Mouse (Mus musculus): Measurements from ENCODE around the gene Sec14l3. TPM values are rescaled to one million over a fixed set of nuclear protein-coding genes. Genes with fewer than 3 reads are reported as not detected.
"Not testable (repeated sequence)": the region's sequence is repeated elsewhere in the genome, so short reads cannot be mapped to it uniquely, and the experiment has no call there.

Sec14l3 gene
- polyA plus RNA-seq, 1 experiment from 2014 or later: 0.25 TPM

DNA sequence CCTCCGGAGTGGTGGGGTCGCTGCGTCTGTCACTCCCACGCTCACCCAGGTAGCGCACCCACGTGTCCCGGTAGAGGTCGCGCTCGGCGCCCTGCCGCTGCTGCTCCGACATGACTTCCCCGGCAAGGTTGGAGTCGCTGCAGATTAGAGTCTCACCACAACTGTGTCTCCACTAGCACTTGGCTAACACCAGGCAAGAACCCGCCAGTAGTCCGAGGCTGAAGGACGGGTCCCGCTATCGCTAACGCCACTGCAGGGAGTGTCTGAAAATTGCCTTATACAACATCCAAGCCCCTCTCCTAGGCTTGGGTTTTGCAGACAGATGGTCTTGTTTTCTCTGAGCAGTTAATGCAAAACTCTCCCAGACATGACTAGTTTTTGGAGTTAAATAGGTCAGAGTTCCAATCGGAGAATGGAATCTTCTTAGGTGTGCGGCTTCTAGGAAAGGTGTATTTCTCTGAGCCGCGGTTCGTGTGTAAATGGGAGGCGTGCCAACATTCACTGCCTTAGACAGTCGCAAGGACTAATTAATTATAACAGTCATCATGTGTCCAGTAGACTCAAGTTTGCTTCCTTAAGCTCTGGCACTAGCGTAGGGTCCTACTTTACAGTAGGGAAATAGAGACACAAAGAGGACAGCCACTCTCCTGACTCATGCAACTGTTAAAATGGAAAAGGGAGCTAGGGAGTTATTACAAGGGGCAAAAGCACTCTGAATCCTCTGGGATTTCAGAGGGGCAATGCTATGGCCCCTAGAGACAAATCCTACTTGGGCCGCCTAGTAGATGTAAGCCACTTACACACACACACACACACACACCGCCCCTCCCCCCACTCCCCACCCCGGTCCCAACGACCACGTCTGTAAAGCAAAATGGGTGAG, 30.8 kb downstream of the Sec14l3 start, which contains the start of gene Mtfp1:
TSS of gene Mtfp1 (minus strand) at position 275 of the 883 bp plus-strand sequence.
- H3K27me3 ChIP-seq: no peaks in the 10 kb centered on the region
- peak within 1 kb of the TSS; percentile 89 for H3K4me2 ChIP-seq
- no peak for ATAC-seq (ENCODE audit: low read depth)
- peaks cover 36% of the 10 kb centered on the region for H3K4me1 ChIP-seq (replicated peaks)
- H3K36me3 ChIP-seq: peaks cover 12% of the 10 kb centered on the region; the same call in 1 of the 2 replicates
- H3K9me3 ChIP-seq: 0 out of 2 replicates have a peak, but pooled peaks cover 6% of the 10 kb centered on the region
- H3K27ac ChIP-seq (replicated peaks): peak within 1 kb of the TSS; percentile 82
- H3K4me3 ChIP-seq: peak within 1 kb of the TSS; percentile 52
- peak within 1 kb of the TSS; percentile 64 for H3K9ac ChIP-seq
- 8% methylated on average over 34 of the region's 34 CpGs for WGBS

DNA sequence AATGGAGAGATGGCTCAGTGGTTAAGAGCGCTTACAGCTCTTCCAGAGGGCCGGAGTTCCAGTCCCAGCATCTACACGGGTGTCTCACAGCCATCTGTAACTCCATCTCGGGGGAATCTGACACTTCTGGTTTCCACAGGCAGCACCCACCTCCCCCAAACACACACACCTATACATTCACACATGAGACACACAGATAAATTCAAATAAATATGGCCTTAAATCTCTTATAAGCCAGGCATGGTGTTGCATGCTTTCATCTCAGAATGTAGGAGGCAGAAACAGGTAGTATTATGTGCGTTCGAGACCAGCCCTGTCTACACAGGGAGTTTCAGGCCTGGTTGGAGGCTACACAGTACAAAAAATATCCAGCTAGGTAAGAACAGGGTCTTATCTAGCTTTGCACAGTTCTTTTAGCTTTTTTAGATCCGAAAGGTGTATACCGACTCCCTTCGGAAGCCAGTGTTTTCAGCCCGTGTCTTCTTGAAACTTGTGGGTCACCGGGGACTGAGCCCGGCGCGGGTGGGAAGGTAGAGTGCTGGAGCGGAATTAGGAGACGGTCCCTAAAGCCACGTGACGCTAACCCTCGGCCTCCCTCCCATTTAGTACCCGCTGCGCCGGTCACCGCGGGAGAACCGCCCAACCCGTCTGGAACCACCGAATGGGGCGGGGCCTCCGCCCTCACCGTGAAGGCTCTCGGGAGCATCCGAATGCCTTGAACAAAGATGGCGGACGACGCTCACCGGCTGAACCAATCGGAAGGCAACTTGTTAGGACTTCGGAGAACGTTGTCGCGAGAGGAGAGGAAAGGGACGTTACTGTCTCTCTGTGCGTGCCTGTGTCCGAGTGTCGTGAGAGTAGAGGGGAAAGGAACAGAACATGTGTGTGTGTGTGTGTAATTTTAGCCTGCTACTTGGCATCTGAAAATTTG, 31.7 kb downstream of the Sec14l3 start:
- Histone ChIP-seq H3K9ac (peak overlapping the region; percentile 90), H3K4me2 (peak overlapping the region; percentile 89), H3K27ac (replicated peaks) (peak overlapping the region; percentile 92), H3K4me3 (peak overlapping the region; percentile 52), H3K9me3 (no peaks in the 10 kb centered on the region), H3K27me3 (no peaks in the 10 kb centered on the region), H3K4me1 (replicated peaks) (peaks cover 36% of the 10 kb centered on the region), H3K36me3 (peaks cover 4% of the 10 kb centered on the region; the same call in 1 of the 2 replicates)
- 3% methylated on average over 45 of the region's 45 CpGs for WGBS
- peak; percentile 95 for ATAC-seq (ENCODE audit: low read depth)

DNA sequence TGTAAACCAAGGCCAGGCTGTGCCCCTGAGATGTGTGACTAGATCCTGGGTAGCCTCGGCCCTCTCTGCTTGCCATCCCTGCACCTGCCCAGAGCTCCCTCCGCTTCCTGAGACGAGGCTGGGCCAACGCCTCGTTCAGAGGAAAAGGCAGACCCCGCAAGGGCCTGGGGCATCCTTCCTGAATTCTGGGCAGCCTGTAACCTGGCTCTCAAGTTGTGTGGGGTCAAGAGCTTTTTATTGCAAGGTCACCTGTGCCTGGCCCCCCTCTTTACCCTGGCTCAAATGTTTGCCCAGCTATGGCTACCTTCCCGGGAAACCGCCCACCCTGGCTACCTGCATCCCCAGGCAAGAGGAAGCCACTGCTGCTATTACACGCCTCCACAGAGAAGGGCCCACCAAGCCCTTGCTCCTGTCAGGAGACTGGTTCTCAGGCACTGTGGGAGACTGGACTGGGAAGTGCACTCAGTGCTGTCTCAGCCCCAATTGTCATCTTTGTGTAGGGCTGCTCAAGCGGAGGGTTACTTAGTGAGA, 32.5 kb downstream of the Sec14l3 start:
- H3K27me3 ChIP-seq: no peaks in the 10 kb centered on the region
- 28% methylated on average over 10 of the region's 10 CpGs for WGBS
- peaks cover 36% of the 10 kb centered on the region for H3K4me1 ChIP-seq (replicated peaks)
- no peaks in the 10 kb centered on the region for H3K36me3 ChIP-seq
- ATAC-seq (ENCODE audit: low read depth): peak; percentile 54
- peak overlapping the region; percentile 52 for H3K4me3 ChIP-seq
- peak overlapping the region; percentile 90 for H3K9ac ChIP-seq
- peak overlapping the region; percentile 89 for H3K4me2 ChIP-seq
- peak overlapping the region; percentile 92 for H3K27ac ChIP-seq (replicated peaks)
- H3K9me3 ChIP-seq: no peaks in the 10 kb centered on the region

DNA sequence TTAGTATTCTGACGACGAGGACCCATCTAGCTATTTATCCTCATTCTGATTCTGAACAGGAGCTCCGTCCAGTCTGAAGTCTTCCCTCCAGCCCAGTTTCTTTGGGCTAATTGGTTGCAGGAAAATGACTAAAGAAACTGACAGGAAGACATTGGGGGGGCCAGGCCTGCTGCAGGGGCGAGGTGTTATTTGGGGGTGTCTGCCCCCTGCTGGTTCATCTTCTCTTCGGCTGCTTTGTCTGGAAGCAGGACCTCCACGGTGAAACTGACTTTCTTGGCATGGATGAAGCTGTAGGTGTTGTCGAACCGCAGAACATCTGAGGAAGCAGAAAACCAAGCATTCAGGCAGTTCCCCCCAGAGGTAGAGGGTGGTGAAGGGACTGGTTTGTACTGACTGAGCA, 33.5 kb downstream of the Sec14l3 start:
- ATAC-seq (ENCODE audit: low read depth): no peak
- Histone ChIP-seq H3K36me3 (peaks cover 1% of the 10 kb centered on the region; the same call in 1 of the 2 replicates), H3K4me3 (no peak overlapping the region), H3K9ac (no peak overlapping the region), H3K4me1 (replicated peaks) (peaks cover 36% of the 10 kb centered on the region), H3K9me3 (no peaks in the 10 kb centered on the region), H3K4me2 (no peak overlapping the region), H3K27ac (replicated peaks) (no peak overlapping the region), H3K27me3 (no peaks in the 10 kb centered on the region)
- 70% methylated on average over 8 of the region's 8 CpGs for WGBS

DNA sequence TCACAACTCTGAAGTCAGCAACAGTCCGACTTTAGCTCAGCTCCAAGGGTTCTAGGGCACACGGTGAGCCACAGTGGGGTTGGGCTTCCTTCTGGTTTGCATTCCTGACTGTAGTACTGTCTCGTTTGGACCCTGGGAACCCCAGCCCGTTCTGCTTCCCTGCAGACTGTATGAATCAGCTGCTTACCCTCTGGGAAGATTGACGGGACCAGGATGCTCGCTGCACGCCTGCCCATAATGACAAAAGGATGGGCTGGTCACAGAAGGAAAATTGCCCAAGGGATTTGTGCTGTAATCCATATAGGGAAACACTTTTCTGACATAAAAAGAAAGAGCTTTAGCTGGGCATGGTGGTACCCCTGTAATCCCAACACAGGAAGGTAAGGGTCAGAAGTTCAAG, 34.2 kb downstream of the Sec14l3 start:
- Histone ChIP-seq H3K9ac (no peak overlapping the region), H3K9me3 (no peaks in the 10 kb centered on the region), H3K4me3 (no peak overlapping the region), H3K36me3 (peaks cover 8% of the 10 kb centered on the region; the same call in 1 of the 2 replicates), H3K27me3 (no peaks in the 10 kb centered on the region), H3K4me2 (no peak overlapping the region), H3K4me1 (replicated peaks) (peaks cover 36% of the 10 kb centered on the region), H3K27ac (replicated peaks) (no peak overlapping the region)
- no peak for ATAC-seq (ENCODE audit: low read depth)
- whole genome bisulfite sequencing: 75% methylated on average over 7 of the region's 7 CpGs

DNA sequence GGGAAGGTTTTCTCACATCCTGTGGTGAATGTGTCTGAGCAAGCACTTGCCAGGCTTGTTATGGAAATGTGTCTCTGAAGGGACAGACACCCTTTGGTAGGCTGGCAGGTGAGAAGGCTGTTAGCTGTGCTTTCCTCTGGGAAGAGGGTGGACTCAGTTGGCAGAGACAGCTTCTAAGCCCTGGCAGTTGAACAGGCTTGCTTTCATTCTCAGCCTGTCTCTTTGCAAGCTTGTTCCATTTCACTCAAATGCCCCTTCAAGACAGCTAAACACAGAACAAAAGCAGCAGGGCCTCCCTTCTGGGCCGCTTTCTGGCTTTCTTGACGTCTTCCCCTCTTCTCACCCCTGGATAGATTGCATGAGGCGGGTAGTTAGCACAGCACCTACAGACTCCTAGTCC, 34.8 kb downstream of the Sec14l3 start:
- Histone ChIP-seq H3K4me1 (replicated peaks) (peaks cover 29% of the 10 kb centered on the region), H3K9ac (no peak overlapping the region), H3K9me3 (no peaks in the 10 kb centered on the region), H3K4me3 (no peak overlapping the region), H3K36me3 (peaks cover 8% of the 10 kb centered on the region; the same call in 1 of the 2 replicates), H3K27me3 (no peaks in the 10 kb centered on the region), H3K27ac (replicated peaks) (no peak overlapping the region), H3K4me2 (no peak overlapping the region)
- ATAC-seq (ENCODE audit: low read depth): no peak
- whole genome bisulfite sequencing: 70% methylated on average over 3 of the region's 3 CpGs

DNA sequence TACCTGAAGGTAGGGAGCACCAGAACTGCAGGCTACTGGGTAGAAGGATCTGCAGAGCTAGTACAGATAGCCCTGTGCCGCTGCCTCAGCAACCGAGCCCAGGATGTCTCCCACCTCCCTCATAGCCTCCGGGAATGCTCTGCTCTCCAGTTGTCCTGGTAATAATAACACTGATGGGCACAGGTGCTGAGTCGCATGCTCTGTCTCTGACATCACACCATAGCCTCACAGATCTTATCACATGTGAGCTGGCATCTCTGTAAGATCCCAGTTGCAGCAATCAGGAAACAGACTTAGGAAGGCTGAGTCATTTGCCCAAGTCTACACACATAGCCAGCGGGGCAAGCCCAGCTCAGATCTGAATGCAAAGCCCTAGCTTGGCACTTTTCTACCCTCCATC, 37.2 kb downstream of the Sec14l3 start:
- H3K27me3 ChIP-seq: no peaks in the 10 kb centered on the region
- H3K4me3 ChIP-seq: no peak overlapping the region
- no peak for ATAC-seq (ENCODE audit: low read depth)

DNA sequence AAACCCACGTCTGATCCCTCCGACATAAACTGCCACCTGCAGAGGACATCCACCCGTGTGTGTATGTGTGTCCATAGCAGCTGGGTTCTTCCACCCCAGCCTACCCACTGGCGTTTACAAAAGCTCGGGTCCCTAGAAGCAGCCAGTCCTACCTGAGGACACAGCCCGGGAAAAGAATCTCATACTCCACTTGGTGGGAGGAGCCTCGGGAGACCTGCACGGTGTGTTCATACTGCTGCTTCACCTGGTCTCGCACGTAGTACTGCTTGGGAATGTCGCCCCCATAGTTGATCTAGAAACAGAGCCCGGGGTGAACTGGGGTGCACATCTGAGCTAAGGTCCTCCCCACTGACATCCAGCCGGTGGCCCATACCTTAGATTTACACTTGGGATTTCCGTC, 38.9 kb downstream of the Sec14l3 start:
- no peak for ATAC-seq (ENCODE audit: low read depth)
- Histone ChIP-seq H3K4me2 (no peak overlapping the region), H3K4me1 (replicated peaks) (no peaks in the 10 kb centered on the region), H3K9me3 (no peaks in the 10 kb centered on the region), H3K4me3 (no peak overlapping the region), H3K9ac (no peak overlapping the region), H3K36me3 (peaks cover 15% of the 10 kb centered on the region; the same call in 1 of the 2 replicates), H3K27me3 (no peaks in the 10 kb centered on the region), H3K27ac (replicated peaks) (no peak overlapping the region)
- 89% methylated on average over 14 of the region's 14 CpGs for WGBS

More for the DNA sequence above, 37.2 kb downstream of the Sec14l3 start:
- Histone ChIP-seq H3K4me2 (no peak overlapping the region), H3K9me3 (no peaks in the 10 kb centered on the region), H3K9ac (peak overlapping the region; percentile 12; the same call in 1 of the 2 replicates), H3K27ac (replicated peaks) (no peak overlapping the region), H3K4me1 (replicated peaks) (peaks cover 11% of the 10 kb centered on the region), H3K36me3 (peaks cover 8% of the 10 kb centered on the region; the same call in 1 of the 2 replicates)
- WGBS: 89% methylated on average over 5 of the region's 5 CpGs

DNA sequence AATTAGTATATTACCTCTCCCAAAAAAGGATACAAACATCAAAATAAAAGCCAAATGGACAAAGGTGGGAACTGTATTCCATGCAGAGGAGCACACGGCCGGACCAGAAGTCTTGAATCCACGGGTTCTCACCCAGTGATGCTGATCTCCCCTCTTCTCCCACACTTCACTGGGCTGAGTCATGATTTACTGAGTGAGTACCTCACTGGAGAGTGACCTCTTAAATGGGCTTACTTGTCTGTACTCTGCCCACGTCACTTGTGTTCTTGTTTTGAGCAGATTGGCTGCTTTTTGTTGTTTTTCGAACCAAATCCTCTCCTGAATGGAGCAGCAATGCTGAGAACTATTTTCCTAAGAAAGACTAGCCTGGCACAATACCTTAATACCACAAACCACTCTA, 40.3 kb downstream of the Sec14l3 start:
- Histone ChIP-seq H3K27me3 (no peaks in the 10 kb centered on the region), H3K36me3 (peaks cover 25% of the 10 kb centered on the region; the same call in 1 of the 2 replicates), H3K4me2 (no peak overlapping the region), H3K9ac (no peak overlapping the region), H3K4me1 (replicated peaks) (no peaks in the 10 kb centered on the region), H3K9me3 (no peaks in the 10 kb centered on the region), H3K4me3 (no peak overlapping the region), H3K27ac (replicated peaks) (no peak overlapping the region)
- WGBS: 71% methylated on average over 5 of the region's 5 CpGs
- ATAC-seq (ENCODE audit: low read depth): no peak

DNA sequence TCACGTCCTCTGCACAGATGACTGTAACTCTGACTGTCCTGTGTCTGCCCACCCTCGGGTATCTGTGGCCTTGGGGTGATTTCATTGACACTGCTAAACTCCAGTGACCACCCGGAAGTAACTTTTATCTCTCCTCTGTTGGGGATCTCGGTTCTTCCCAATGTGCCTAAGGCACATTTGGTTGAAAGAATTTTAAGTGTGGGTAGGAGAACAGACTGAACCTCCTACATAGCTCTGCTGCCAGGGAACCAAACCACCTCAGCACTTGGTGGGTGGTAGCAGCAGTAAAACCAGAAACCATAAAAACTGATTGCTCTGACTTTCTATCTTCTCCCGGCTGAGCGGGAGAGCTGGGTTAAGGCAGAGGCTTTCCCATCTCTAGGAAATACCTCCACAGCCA, 40.8 kb downstream of the Sec14l3 start:
- Histone ChIP-seq H3K4me3 (no peak overlapping the region), H3K36me3 (peaks cover 28% of the 10 kb centered on the region; the same call in 1 of the 2 replicates), H3K27me3 (no peaks in the 10 kb centered on the region), H3K9me3 (no peaks in the 10 kb centered on the region), H3K9ac (no peak overlapping the region), H3K4me2 (no peak overlapping the region), H3K27ac (replicated peaks) (no peak overlapping the region), H3K4me1 (replicated peaks) (no peaks in the 10 kb centered on the region)
- no peak for ATAC-seq (ENCODE audit: low read depth)
- WGBS: 16% methylated on average over 6 of the region's 6 CpGs

DNA sequence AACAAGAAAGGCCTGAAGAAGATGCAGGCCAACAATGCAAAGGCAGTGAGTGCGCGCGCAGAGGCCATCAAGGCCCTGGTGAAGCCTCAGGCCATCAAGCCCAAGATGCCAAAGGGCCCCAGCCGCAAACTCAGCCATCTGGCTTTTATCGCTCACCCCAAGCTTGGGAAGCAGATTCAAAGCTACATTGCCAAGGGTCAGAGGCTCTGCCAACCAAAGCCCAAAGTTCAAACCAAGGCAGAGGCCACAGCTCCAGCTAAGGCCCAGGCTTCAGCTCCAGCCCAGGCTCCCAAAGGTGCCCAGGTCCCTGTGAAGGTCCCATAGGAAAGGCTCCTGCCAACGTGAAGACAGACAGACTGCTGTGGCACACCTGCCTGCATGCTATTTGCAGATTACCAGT, 43.3 kb downstream of the Sec14l3 start:
- not testable (repeated sequence) for ATAC-seq (ENCODE audit: low read depth); H3K4me1 ChIP-seq (replicated peaks); H3K4me3 ChIP-seq; H3K9ac ChIP-seq; H3K27me3 ChIP-seq; H3K4me2 ChIP-seq; H3K27ac ChIP-seq (replicated peaks); H3K9me3 ChIP-seq
- peaks cover 37% of the 10 kb centered on the region; the same call in 1 of the 2 replicates for H3K36me3 ChIP-seq
- 93% methylated on average over 6 of the region's 6 CpGs for WGBS
